Mouse (Mus musculus) kidney, postnatal 14 days (tissue): ENCODE results near the gene Urad.

Experiments used
- DNase-seq: peaks from one replicate; pipeline ENCODE4 v3.0.0; 2022; ENCODE audit warnings: mixed read lengths

Urad gene

DNA sequence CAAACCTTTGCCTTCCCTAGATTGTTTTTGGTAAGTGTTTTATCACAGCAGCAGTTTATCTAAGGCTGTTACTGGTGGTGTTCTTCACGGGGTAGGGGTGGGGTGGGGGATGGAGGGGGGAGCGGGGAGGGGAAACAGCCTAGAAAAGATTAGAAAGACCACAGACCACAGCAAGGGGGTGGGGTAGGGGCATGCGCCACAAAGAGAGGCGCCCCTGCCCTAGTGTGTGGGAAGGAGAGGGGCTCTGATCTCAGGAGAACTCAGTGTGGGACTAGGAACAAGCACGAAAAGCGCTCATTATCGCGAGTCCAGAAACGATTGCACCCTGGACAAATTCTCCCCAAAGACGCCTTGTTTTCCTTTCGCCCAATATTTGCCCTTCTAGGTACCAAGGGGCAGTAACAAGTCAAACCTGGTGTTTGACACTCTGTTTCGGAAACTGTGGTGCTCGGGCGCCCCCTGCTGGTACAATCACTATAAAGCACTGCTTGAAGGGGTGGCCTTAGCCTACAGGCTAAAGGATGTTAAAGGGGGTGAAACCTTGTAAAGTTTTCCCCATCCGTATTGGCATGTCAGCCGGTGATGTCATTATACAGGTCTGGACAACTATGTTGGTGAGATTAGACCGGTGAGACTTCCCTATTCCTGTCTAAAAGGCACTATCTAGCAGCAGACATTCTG, 1.1 kb upstream of the Urad start:
- DNase-seq = peak; percentile 56

DNA sequence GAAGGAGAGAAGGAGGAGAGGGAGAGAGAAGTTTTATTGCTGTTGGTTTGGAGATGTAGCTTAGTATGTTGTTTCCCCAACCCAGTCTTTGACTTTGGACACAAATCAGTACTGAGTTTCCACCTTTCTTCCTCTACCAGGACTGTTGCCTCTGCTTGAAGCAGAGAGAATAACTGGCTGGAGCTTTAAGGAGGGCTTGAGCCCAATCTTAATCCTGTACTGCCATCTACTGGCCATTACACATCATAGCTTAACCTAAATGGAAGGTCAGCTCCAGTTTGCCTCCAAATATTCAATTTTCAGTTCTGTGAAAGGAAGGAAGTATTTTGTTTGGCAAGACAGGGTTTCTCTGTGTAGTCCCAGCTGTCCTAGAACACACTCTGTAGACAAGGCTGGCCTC, 2.6 kb downstream of the Urad start:
- DNase-seq = peak; percentile 49

DNA sequence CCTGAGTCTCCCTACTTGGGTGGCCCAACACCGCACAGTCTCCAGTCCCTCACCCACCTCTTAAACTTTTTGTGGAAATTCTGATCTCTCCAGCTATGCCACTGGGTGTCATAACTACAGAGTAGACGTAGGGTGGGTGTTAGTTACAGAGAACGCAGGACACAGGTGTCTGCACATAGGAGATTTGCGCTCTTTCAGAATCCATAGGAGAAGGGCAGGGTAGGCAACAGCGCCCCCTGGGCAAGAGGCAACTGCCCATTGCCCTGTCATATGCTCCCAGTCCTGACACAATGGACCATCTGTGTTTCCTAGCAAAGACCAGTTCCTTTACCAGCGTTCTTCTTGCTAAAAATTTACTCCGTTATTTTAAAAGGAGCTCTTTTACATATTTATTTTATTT, 4.2 kb downstream of the Urad start:
- no peak for DNase-seq

DNA sequence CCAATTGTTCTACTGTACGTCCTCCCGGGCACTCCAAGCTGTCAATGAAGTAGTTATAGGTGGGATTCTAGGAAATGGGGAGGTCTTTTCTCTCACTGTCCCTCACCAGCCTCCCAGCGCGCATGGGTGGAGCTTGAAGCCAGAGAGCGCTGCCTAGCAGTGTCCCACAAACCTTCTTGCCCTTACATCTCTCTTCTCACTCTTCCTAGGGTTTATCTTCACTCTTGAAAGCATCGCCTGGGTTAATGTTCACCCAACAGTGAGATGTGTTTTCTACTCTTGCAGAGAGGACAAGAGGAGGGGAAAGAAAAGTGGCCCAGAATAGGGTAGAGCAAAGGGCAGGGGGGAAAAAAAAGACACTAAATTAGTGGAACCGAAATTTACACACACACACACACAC, 4.9 kb downstream of the Urad start:
- DNase-seq = no peak

DNA sequence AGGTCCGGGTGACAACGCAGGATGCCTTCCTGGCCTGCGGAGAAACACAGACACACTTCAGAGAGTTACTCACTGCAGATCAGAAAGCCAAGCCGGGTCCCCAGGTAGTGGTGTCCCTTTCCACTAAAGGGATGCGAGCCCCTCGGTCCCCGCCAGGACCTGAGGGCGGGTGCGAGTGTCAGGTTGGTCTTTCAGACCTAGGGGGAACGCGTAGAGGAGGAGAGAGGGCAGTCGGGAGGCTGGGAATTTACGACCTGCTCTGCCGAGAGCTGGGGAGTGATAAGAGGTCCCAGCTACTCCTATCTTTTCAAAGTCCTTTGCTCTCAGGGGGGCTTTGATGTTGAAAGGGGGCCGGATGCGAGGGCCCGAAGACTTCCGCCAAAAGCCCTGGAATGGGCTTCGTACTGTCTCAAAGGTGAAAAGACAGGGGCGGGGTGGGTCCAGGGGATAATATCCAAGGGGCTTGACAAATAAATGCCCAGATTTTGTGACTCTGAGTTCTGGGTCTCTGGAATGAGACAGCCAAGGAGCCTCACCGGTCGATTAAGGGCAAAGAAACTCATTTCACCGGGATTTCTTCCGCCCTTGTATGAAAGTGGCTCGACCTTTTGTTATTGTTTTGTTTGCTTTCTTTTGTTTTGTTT, 6.7 kb downstream of the Urad start:
- DNase-seq = no peak

DNA sequence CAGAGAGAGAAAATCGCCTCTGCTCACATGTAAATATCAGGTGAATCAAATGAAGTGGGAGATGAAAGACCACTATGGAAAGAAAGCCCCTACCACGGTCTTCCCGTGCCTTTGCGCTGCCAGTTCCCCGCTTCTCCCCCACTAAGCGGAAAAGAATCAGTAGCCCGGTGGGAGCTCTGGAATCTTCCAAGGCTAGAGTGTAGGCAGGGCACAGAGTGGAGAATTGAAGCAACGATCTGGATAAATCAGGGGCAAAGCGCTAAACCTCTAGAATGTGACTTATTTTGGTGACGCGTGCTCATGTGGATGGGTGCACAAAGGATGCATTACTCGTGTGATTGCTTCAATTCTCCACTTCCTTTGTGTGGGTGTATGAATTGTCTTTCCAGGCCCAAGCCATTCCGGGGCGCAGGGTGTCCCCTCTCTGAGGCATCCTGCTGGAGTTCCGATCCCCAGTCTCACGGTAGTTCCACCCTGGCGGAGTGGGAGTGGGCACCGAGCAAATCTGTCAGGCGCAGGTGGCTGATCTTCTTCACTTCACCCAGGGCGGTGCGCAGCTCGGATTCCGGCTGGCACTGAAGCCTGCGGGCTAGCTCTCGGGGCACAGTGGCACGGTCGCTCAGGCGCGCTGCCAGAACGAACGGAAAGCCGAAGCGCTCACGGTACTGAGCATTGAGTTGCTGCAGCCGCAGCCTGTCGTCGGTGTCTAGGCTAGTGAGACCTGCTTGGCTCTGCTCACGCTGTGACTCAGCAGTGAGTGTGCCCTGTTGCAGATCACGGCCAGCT, 7.4 kb downstream of the Urad start:
- DNase-seq = no peak

DNA sequence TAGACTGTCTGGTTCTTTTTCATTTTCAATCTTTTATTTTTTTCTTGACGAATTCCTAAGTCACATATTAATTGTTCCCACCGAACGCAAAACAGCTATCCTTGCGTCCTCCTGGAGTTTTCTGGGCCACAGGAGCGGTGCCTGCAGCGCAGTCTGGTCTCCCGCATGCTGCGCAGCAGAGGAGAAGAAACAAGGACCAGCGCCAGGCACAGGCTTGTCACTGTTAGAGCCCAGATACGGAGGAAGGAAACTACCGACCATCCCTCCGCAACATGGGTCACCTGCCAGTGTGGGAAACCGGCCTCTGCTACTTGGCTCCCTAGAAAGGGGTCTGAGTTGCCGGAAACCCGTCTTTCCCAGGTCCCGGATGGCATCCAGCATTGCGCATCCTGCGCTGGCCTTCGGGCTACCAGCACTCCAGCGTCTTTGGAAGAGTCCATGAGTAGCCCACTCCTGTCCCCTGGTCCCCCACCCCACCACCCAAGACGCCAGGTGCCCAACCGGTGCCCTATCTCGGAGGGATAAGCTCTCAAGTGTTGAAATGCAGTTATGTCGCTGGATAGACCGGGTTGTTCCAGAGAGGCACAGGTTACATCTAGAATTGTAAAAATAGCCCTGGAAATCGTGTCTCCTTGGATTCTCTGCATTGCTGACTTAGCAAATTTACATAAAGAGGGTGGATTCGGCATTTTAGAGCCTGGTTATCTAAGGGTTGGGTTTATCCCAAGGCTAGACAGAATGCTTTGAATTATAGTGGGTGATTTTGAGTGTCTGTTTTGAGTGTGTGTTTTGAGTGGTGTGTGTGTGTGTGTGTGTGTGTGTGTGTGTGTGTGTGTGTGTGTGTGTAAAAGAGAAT, 9.2 kb downstream of the Urad start:
- no peak for DNase-seq

DNA sequence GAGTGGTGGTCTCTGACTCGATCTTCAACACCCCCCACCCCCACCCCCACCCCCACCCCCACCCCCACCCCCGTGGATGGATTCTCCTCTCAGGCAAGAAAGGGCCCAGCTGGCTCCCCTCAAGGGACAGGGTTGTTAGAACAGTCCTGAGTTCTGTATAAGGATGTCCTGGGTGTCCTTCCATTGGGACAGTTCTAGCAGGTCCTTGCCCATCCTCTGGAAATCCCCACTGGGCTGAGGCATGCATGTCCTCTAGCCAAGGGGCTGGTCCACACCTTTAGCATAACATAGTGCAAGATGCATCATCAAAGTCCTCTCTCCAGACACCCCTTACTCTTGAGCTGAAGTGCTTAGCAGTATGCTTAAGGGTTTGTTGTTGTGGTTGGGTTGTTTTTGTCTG, 12.5 kb downstream of the Urad start:
- no peak for DNase-seq

DNA sequence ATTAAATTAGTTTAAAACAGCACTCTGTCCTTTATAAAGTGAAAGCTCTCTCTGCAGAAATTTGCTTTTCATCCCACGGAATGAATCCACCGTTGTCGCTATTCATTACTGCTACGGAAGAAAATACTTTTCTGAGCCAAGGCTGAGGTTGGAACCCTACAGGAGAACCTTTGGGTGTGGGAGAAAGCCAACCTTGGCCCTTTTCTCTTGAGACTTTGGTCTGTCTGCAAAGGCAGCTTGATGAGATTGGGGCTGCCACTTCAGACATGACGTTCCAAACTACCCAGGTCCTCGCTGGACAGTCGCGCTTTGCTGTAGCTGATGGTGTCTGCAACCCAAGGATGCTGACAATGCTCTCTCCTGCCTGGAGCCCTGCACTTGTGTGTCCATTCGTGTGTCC, 13.8 kb downstream of the Urad start:
- no peak for DNase-seq

DNA sequence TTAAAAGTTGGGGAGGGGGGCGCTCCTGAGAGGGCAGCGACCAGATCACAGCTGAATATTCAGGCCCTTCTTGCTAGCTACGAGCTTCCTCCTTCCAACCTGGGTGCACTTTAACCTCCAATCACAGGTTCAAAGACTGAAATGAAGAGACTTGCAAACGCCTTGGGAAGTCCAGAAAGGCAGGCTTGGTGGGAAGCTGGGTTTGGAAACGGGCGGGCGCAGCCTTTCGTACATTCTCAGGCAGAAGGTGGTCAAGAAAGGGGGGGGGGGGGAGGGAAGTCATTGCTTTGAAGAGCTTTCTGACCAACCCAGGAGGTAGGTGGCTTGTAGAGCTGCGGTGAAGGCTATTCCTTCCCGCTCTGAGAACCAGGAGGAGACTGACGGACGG, 14.8 kb downstream of the Urad start:
- DNase-seq = no peak

DNA sequence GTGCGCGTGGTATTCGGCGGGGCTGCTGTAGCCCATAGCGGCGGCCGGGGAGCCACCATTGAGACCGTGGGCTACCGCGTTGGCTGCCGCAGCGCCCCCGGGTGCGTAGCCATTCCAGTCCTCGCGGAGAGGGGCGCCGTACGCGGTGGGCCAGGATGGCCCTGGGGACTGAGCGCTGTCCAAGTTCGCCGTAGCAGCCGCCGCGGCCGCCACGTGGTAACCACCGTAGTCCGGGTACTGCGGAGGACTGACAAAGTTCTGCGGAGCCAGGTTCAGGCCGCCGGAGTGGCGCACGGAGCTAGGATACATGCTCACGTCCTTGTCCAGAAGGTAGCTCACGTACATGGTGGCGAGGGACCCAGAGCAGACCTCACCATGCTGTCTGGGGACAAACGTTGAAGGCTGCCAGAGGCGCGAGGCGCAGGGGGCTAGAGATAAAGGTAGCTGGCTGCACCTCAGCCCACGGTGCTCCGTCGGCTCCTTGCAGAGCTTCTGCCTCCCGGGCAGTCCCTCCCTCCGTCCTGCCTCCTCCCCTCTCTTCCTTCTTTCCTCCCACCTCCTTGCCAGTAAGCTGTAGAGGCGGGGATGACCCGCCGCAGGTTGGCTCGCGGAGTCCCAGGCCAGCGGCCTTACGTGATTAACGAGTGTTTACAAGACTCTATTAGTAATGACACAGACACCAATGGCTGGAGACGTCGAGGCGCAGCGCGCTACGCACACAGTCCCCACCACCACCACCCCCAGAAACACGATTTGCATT, 15.4 kb downstream of the Urad start, which contains the start of gene Cdx2:
Cdx2 (minus strand) TSS at position 633 of the 760 bp plus-strand sequence.
- no peak for DNase-seq

DNA sequence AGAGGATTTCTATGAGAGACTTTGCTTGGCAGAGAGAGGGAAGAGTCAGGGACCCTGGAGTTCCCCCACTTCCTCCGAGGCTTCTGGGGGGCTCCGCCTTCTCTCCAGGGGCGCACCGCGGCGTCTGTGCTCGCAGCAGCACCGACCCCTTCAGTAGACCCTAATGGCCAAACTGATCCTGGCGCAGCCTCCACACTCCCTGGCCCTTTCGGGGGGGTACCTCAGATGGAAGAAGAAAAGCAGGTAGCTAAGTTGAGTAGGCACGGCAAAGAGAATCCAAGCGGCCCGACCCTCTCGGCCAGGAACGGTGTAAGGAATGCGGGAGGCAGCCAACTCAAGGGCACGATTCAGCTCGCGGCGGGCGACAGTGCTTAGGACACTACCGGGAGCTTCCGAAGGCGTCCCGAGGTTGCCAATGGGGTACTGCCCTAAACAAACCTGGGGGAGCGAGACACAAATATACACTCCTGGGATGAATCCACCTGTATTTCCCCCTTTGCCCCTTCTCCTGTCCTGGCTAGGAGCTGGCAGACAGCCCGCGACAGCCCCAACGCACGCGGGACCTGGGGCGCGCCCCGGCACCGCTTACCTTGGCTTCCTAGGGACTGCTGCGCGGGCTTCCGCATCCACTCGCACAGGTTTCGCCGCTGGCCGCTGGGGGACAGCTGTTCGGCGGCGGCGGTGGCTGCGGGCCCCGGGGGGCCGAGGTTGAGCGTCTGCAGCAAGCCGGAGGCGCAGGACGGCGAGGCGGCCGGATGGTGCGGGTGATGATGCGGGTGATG, 16.2 kb downstream of the Urad start:
- DNase-seq = no peak

DNA sequence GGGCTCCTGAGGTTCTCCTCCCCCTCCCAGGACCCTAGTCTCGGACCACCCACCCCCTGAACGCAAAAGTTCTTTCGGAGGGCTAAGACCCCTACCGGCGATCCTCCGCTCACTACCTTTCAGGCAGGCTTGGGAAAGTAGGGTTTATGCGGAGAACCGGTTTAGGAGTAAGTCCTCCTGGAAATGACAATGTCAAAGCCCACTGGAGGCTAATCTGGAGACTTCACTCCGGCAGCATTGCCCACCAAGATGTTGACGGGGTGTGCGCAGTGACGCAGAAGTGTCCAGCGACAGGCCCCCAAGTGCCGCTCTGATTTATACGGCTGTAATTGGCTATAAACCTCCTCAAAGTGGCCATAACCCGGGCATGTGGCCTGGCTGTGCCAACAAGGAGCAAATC, 17.1 kb downstream of the Urad start:
- no peak for DNase-seq

DNA sequence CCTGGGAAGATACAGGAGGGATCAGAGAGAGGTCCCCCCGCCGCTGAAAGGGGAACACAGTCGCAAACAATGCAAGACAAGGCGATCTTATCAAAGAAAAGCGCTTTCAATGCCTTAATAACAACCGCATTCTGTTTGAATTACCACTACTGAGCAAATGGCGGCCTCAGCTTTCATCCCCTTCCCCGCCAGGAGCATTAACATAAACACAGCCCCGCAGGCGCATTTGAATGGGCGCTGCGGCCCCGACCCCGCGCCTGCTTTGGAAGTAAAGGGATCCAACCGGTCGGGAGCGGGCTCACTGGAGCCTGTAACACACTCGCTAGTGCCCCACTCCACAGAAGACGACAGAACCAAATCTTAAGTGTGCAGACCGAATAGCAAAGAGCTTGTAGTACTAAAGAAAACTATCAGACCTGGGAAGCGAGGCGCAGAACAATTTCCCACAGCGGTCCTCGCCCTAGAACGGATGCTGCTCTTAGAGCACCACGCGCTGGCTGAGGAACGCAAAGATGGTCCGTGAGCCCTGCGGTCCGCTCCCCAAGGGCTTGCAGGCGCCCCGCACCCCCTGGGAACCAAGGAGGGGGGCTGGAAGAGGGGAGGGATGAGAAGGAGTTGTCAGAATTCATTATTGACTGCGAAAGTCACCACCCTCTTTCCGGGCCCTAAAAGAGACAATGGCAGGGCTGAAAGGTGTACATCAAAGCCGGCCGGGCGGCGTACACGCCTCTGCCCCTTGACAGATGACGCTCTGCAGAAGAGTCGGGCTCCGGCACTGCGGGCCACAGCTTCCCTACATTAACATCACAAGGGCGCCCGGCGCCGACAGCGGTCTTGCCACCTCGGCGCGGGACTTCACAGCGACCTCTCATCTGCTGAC, 17.7 kb downstream of the Urad start:
- DNase-seq = no peak

DNA sequence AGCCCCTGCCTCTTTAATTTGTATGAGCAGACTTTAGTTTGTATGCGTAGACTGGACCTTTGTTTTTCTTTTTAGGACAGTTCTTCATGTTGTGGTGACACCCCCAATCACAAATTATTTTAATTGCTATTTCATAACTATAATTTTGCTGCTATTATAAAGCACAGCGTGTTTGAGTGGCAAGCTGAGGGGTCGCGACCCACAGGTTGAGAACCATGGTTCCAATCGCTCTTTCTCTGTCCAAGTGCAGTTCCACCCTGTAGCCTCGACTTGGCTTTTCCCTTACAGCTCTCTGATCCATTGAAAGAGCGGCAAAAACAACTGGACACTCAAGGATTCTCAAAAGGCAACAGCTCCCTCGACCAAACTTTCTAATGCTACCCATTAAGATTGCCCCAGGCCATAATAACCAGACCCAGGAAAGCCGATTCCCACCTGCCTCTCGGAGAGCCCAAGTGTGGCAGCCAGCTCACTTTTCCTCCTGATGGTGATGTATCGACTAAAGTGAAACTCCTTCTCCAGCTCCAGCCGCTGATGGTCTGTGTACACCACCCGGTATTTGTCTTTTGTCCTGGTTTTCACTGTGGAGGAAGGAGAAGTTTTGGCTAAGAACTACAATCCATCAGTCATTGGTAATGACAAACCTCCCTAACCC, 19.4 kb downstream of the Urad start:
- no peak for DNase-seq

DNA sequence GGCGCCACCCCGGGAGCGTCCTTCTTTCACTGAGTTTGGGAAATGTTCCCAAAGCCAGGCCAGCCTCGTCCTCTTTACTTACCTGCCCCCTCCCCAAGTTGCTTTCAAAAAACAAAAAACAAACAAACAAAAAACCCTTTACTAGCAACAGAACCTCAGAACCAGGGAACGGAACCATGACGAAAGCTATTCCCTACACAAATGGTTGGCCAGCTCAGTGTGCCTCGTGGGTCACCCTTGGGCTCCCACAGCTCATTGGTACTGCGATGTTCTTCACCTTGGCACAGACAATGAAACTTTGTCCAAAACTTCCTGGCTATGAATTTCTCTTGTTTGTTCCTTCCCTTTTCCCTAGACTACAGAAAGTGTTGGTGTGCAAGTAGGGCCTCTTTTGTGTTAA, 20.1 kb downstream of the Urad start:
- no peak for DNase-seq

DNA sequence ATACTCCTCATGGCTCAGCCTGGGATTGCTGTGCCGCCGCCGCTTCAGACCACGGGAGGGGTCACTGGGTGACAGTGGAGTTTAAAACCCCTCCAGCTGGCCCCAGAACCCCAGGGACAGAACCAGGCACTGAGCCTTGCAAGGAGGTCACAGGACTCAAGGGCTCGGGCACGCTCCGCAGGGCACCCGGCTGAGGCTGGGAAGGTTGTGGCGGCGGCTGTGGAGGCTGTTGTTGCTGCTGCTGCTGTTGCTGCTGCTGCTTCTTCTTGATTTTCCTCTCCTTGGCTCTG, 20.5 kb downstream of the Urad start:
- no peak for DNase-seq

DNA sequence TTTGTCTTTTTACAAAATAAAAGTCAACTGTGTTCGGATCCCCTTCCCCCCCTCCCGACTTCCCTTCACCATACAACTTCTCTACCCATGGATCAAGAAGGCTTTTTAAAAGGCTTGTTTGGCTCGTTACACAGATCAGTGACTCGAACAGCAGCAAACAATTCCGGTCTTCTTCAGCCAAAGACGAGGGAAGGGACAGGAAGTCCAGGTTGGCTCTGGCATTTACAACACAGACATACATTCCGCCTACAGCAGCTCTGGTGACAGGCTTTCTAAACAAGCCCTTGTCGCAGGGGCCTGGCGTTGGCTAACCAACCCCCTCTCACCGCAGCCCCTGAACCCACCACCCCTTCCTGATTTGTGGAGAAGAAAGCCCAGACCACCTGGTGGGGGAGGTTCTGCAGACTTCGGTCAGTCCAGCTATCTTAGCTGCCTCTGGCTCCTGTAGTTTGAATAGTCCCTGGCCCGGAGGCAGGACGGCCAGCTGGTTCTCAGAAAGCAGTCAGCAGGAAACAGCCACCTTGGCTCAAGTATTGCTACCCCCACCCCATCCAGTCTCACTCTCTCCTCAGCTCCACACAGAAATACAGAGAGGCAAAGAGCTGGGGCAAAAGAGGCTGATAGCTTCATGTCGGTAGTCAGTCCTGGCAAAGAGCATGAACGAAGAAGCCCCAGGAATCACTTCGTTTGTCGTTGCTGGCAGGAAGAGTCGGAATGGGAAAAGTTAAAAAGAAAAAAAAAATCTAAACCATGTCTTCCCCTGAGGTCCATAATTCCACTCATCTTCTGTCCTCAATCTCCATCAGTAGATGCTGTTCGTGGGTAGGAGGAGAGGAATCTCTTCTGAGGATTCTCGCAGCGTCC, 21.1 kb downstream of the Urad start:
- DNase-seq = no peak

DNA sequence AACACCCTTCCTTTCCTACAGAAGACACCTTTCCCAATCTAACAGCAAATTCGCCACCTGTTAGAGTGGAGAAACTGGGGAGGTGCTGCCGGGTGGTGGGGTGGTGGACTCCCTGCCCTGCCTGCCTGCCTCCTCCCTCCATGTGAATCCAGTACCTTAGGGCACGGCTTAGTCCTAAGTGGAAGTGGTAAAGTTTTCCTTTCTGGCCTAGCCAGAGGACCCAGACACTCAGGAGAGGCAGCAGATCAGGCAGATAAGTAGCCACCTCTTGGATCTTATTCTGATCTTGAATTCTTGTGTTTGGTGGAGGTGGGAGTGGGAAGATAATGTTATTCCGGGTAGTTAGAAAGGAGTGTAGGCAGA, 22.3 kb downstream of the Urad start:
- DNase-seq = no peak
